35 mouse cellular contexts compared by ENCODE assay signal in the genomic region with DNA sequence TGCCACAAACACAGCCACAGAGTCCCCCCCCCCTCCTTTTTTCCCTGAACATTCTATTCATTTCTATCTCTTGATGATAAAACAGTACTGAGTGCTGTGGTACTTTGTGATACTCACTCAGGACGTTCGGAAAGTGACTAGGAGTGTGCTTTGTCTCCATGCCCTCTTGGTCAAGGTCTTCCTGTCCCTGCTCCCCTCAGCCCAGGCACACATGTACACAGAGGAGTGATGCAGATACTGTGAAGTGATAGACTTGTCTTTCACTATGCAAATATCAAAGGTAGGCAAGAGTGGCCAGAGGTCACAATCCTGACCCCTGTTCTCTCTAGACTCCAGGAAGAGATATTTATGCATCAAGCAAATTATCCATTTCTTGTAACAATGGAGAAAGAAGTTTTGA. TPM values are rescaled to one million over a fixed set of nuclear protein-coding genes. Genes with fewer than 3 reads are reported as not detected.
DNase-seq lines count a peak whose midpoint lies in the region; ATAC-seq and TF ChIP-seq lines count a peak whose summit lies in the region.
"Had no signal": no experiment of that assay in that cellular context is flagged by ENCODE, and none has a peak within 500 bp of the region (broad histone marks: within the 10 kb centered on the region; RNA-seq: fewer than 3 reads in every experiment).

No protein-coding gene starts in this region.

- H3K27me3 ChIP-seq in heart, embryonic 10.5 days (ENCODE audit: insufficient read depth, poor library complexity, severe bottlenecking) = no peaks in the 10 kb centered on the region
- no peaks in the 10 kb centered on the region for H3K27me3 ChIP-seq in midbrain, embryonic 11.5 days (ENCODE audit: control insufficient read depth, insufficient read depth, low read length)
- no peaks in the 10 kb centered on the region for H3K27me3 ChIP-seq in midbrain, embryonic 15.5 days (replicated peaks)
- H3K27me3 ChIP-seq in liver, postnatal 0 days (ENCODE audit: insufficient read depth, low read length) = no peaks in the 10 kb centered on the region
- H3K27me3 ChIP-seq: CH12.LX; embryonic facial prominence, embryonic 12.5 days; embryonic facial prominence, embryonic 15.5 days; hindbrain, embryonic 13.5 days; Patski had no signal

- H3K36me3 ChIP-seq in heart, embryonic 10.5 days = 0 out of 2 replicates have a peak, but pooled peaks cover 3% of the 10 kb centered on the region
- no peaks in the 10 kb centered on the region for H3K36me3 ChIP-seq in midbrain, embryonic 11.5 days (ENCODE audit: control insufficient read depth, insufficient read depth, low read length)
- H3K36me3 ChIP-seq in midbrain, embryonic 15.5 days (replicated peaks) = no peaks in the 10 kb centered on the region
- no peaks in the 10 kb centered on the region for H3K36me3 ChIP-seq in liver, postnatal 0 days (replicated peaks; ENCODE audit: insufficient read depth, low read length)
- H3K36me3 ChIP-seq: embryonic facial prominence, embryonic 12.5 days; embryonic facial prominence, embryonic 15.5 days; G1E; hindbrain, embryonic 10.5 days; hindbrain, embryonic 13.5 days had no signal

- WGBS in heart, embryonic 10.5 days = 54% methylated on average over 2 of the region's 2 CpGs
- 89% methylated on average over 2 of the region's 2 CpGs for WGBS in midbrain, embryonic 11.5 days
- WGBS in midbrain, embryonic 15.5 days = 84% methylated on average over 2 of the region's 2 CpGs
- 38% methylated on average over 2 of the region's 2 CpGs for WGBS in liver, postnatal 0 days (ENCODE audit: insufficient replicate concordance)

- no peak overlapping the region for H3K4me3 ChIP-seq in heart, embryonic 10.5 days
- H3K4me3 ChIP-seq in midbrain, embryonic 11.5 days (ENCODE audit: low read depth, low read length) = no peak overlapping the region
- H3K4me3 ChIP-seq in midbrain, embryonic 15.5 days = no peak overlapping the region
- no peak overlapping the region for H3K4me3 ChIP-seq in liver, postnatal 0 days (ENCODE audit: low read depth, low read length)
- H3K4me3 ChIP-seq: embryonic facial prominence, embryonic 12.5 days; embryonic facial prominence, embryonic 15.5 days; gastrocnemius, adult 2 months; hindbrain, embryonic 10.5 days; hindbrain, embryonic 13.5 days had no signal

- peak; percentile 53 for DNase-seq in heart, embryonic 10.5 days (ENCODE audit: low spot score)
- DNase-seq in heart, postnatal 14 days = no peak
- peak; percentile 6 for DNase-seq in midbrain, embryonic 11.5 days (ENCODE audit: low spot score, missing footprints)
- no peak for DNase-seq in liver, postnatal 0 days
- DNase-seq in kidney, postnatal 14 days = no peak
- no peak for DNase-seq in left cerebral cortex, postnatal 14 days (ENCODE audit: low spot score in 2 of 2)
- DNase-seq: adrenal gland, postnatal 14 days; B cell, adult 2 months; cerebellum, adult 11 months; cerebellum, adult 2 months; cerebellum, adult 9-11 months; cerebellum, postnatal 25 days; forebrain, postnatal 0 days; heart, adult 18-20 months; heart, postnatal 36 days had no signal

- TF ChIP-seq CTCF in liver, postnatal 0 days (IDR thresholded peaks at IDR 0.05; ENCODE audit: low read depth) = no peak

- peaks cover 25% of the 10 kb centered on the region for H3K4me1 ChIP-seq in heart, embryonic 10.5 days
- no peaks in the 10 kb centered on the region for H3K4me1 ChIP-seq in midbrain, embryonic 11.5 days (ENCODE audit: control insufficient read depth, insufficient read depth, low read length)
- H3K4me1 ChIP-seq in midbrain, embryonic 15.5 days = 0 out of 2 replicates have a peak, but pooled peaks cover 3% of the 10 kb centered on the region
- peaks cover 13% of the 10 kb centered on the region; the same call in 1 of the 2 replicates for H3K4me1 ChIP-seq in liver, postnatal 0 days (ENCODE audit: insufficient read depth)
- H3K4me1 ChIP-seq: embryonic facial prominence, embryonic 12.5 days; hindbrain, embryonic 10.5 days; hindbrain, embryonic 13.5 days had no signal

- no peak overlapping the region for H3K9ac ChIP-seq in midbrain, embryonic 11.5 days (ENCODE audit: low read length)
- no peak overlapping the region for H3K9ac ChIP-seq in midbrain, embryonic 15.5 days
- H3K9ac ChIP-seq in liver, postnatal 0 days (replicated peaks) = no peak overlapping the region
- H3K9ac ChIP-seq: embryonic facial prominence, embryonic 12.5 days; embryonic facial prominence, embryonic 15.5 days; forebrain, postnatal 0 days; hindbrain, embryonic 13.5 days had no signal

- TF ChIP-seq EP300 in liver, postnatal 0 days (IDR thresholded peaks at IDR 0.05; ENCODE audit: low read depth) = no peak

- H3K4me2 ChIP-seq in midbrain, embryonic 11.5 days = no peak overlapping the region
- H3K4me2 ChIP-seq in midbrain, embryonic 15.5 days = no peak overlapping the region
- no peak overlapping the region for H3K4me2 ChIP-seq in liver, postnatal 0 days (ENCODE audit: low read depth, low read length)
- H3K4me2 ChIP-seq: embryonic facial prominence, embryonic 12.5 days; embryonic facial prominence, embryonic 15.5 days; heart, embryonic 11.5 days; hindbrain, embryonic 13.5 days had no signal

- H3K9me3 ChIP-seq in heart, embryonic 10.5 days = no peaks in the 10 kb centered on the region; the same call in 1 of the 2 replicates
- no peaks in the 10 kb centered on the region for H3K9me3 ChIP-seq in midbrain, embryonic 11.5 days (ENCODE audit: control insufficient read depth, low read length)
- no peaks in the 10 kb centered on the region for H3K9me3 ChIP-seq in midbrain, embryonic 15.5 days
- peaks cover 8% of the 10 kb centered on the region; the same call in 1 of the 2 replicates for H3K9me3 ChIP-seq in liver, postnatal 0 days (ENCODE audit: low read length)
- H3K9me3 ChIP-seq: embryonic facial prominence, embryonic 12.5 days; embryonic facial prominence, embryonic 15.5 days; G1E; hindbrain, embryonic 10.5 days; hindbrain, embryonic 13.5 days had no signal

- no peak overlapping the region for H3K27ac ChIP-seq in heart, embryonic 10.5 days
- no peak overlapping the region for H3K27ac ChIP-seq in midbrain, embryonic 11.5 days (ENCODE audit: low read depth, low read length)
- H3K27ac ChIP-seq in midbrain, embryonic 15.5 days = no peak overlapping the region
- peak overlapping the region; percentile 88; the same call in 1 of the 2 replicates for H3K27ac ChIP-seq in liver, postnatal 0 days (ENCODE audit: low read depth)
- H3K27ac ChIP-seq: embryonic facial prominence, embryonic 12.5 days; embryonic facial prominence, embryonic 15.5 days; gastrocnemius, adult 2 months; hindbrain, embryonic 10.5 days; hindbrain, embryonic 13.5 days had no signal

- intact Hi-C loops in heart, postnatal 14 days (cut with DNase I) = no loop called here
- intact Hi-C loops in left cerebral cortex, postnatal 14 days (cut with DNase I) = no loop called here

- ATAC-seq in midbrain, embryonic 11.5 days (ENCODE audit: low FRiP score) = no peak
- ATAC-seq in midbrain, embryonic 15.5 days (replicated peaks) = no peak
- 0 out of 2 replicates have a peak, but pooled peaks have one; percentile 6 for ATAC-seq in liver, postnatal 0 days
- ATAC-seq: forebrain, embryonic 14.5 days; forebrain, postnatal 0 days; Patski had no signal

RNA-seq across cellular contexts. Expression of gene Tmem212, which starts 11.1 kb away (rescaled TPM):
- polyA plus RNA-seq in heart, embryonic 10.5 days (2016; fragmentation: Nextera tagmentation; extraction: Ambion mirVana) = not detected in 2 replicates
- total RNA-seq in heart, postnatal 14 days (2021) = under 1 TPM in 1 of 2 experiments, not detected in 1; 0.55 TPM
- polyA plus RNA-seq in midbrain, embryonic 11.5 days (2014; fragmentation: Nextera tagmentation; extraction: Ambion mirVana) = not detected in 2 replicates
- polyA plus RNA-seq in midbrain, embryonic 15.5 days (2015; fragmentation: Nextera tagmentation; extraction: Ambion mirVana) = 0.25 and 0.77 TPM in 2 replicates
- polyA plus RNA-seq in liver, postnatal 0 days (2015; fragmentation: Nextera tagmentation; extraction: Ambion mirVana) = 0.21 and 0.26 TPM in 2 replicates
- under 1 TPM in 1 of 2 experiments, not detected in 1; 0.68 TPM for total RNA-seq in left cerebral cortex, postnatal 14 days (2021)
- total RNA-seq: adrenal gland, adult 18-20 months; adrenal gland, postnatal 14 days; adrenal gland, postnatal 4 days; CH12.LX; common myeloid progenitor, adult 5-6 weeks; G1E; gastrocnemius, adult 2 months; gastrocnemius, postnatal 14 days; gastrocnemius, postnatal 4 days; heart, postnatal 36 days had no signal
- polyA plus RNA-seq: embryonic facial prominence, embryonic 12.5 days; forebrain, embryonic 11.5 days; forebrain, embryonic 14.5 days; frontal cortex, adult 2 months; G1E; heart, embryonic 11.5 days; heart, embryonic 14.5 days; heart, postnatal 0 days; hindbrain, embryonic 10.5 days; hindbrain, embryonic 13.5 days had no signal

RNA-seq across cellular contexts. Expression of gene Pld1, which starts 31.2 kb away (rescaled TPM):
- polyA plus RNA-seq in heart, embryonic 10.5 days (2016; fragmentation: Nextera tagmentation; extraction: Ambion mirVana) = 5.7 TPM in 2 replicates
- 10 to 100 TPM; 16.0 to 19.2 TPM for total RNA-seq in heart, postnatal 14 days (2021)
- 4.5 and 5.2 TPM in 2 replicates for polyA plus RNA-seq in midbrain, embryonic 11.5 days (2014; fragmentation: Nextera tagmentation; extraction: Ambion mirVana)
- polyA plus RNA-seq in midbrain, embryonic 15.5 days (2015; fragmentation: Nextera tagmentation; extraction: Ambion mirVana) = 3.8 and 4.0 TPM in 2 replicates
- 4.9 and 5.1 TPM in 2 replicates for polyA plus RNA-seq in liver, postnatal 0 days (2015; fragmentation: Nextera tagmentation; extraction: Ambion mirVana)
- 10 to 100 TPM in 1 of 2 experiments, 1 to 10 TPM in 1; 8.5 to 10.2 TPM for total RNA-seq in left cerebral cortex, postnatal 14 days (2021)
- total RNA-seq: CH12.LX had no signal
- polyA plus RNA-seq: G1E had no signal

Comparison
In these comparisons a context has a peak if more than half of its experiments do, and no peak if none do; other contexts are left out.
1. DNase-seq: peak in heart, embryonic 10.5 days (single experiment) and midbrain, embryonic 11.5 days (single experiment); none in heart, postnatal 14 days (0 of 2), liver, postnatal 0 days (single experiment), kidney, postnatal 14 days (single experiment) and left cerebral cortex, postnatal 14 days (0 of 2).